Mouse (Mus musculus) urinary bladder, postnatal 14 days (tissue): Measurements from ENCODE around the gene Olfr285.
A peak's percentile ranks its signal among the peaks of the same experiment; 100 is the strongest.

Experiments used
- DNase-seq: peaks from one replicate; pipeline ENCODE4 v3.0.0; 2021; ENCODE audit warnings: low spot score

Olfr285 gene

DNA sequence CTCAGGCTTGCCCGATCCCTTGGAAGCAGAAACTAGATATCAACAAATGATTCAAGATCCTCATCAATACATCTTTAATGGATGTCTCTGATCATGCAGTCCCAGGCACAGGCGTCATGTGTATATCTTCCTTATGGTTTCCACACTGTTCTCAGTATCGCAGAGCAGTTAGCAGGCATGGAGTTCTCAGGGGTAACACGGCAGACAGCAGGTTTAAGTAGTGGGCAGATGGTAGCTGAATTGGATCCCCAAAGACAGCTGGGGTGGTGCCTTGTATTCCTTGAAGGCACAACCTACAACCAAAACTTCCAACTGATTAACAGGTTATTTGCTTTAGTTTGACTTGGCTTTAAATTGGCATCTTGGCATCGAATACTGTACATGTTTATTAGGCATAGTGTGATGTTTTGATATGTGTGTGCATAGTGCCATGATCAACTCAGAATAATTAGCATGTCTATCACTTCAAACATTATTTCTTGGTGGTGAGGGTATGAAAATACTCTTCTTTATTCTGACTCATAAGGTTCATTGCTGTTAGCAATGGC is at the start of gene Olfr285:
Gene Olfr285 (minus strand): TSS at position 177 of the 548 bp plus-strand sequence.
- DNase-seq, result no peak

DNA sequence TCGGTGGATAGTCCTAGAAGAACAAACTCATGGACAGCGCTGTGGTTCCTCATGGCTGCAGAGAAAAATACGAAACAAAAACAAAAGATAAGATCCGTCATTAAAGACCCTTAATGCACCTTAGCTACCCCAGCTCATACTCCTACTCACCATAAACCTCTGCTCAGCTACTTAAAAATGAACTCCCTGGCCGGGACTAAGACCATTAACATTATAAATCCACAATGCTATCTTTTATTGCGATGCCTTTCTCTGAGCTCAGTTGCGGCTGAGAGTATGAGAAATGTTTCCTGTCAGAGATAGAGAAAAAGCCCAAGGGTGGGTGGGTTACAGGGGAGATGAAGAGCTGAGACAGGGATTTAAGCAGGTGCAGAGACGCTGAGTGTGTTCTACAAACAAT is 23.7 kb upstream of the Olfr285 start, which contains the start of gene Olfr284:
Gene Olfr284 (minus strand): TSS at position 101 of the 400 bp plus-strand sequence.
- no peak for DNase-seq

DNA sequence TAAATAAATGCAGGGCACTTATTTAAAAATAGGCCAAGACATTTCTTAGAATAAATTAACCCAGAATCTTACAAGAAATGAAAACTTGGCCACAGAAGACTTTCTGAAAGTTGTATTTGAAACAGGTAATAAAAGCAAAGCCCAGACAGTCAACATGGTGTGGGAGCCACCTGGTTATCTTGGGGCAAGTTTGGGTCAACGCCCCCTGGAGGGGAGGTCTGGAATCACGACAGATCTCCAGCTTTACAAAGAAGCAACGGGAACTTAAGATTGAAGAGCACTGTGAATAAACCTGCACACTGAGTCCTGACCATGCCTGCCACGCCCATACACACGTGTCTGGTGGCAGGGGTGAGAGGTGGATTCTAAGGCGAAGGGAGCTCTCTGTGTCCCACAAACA is 1.4 kb downstream of the Olfr285 start:
- no peak for DNase-seq

DNA sequence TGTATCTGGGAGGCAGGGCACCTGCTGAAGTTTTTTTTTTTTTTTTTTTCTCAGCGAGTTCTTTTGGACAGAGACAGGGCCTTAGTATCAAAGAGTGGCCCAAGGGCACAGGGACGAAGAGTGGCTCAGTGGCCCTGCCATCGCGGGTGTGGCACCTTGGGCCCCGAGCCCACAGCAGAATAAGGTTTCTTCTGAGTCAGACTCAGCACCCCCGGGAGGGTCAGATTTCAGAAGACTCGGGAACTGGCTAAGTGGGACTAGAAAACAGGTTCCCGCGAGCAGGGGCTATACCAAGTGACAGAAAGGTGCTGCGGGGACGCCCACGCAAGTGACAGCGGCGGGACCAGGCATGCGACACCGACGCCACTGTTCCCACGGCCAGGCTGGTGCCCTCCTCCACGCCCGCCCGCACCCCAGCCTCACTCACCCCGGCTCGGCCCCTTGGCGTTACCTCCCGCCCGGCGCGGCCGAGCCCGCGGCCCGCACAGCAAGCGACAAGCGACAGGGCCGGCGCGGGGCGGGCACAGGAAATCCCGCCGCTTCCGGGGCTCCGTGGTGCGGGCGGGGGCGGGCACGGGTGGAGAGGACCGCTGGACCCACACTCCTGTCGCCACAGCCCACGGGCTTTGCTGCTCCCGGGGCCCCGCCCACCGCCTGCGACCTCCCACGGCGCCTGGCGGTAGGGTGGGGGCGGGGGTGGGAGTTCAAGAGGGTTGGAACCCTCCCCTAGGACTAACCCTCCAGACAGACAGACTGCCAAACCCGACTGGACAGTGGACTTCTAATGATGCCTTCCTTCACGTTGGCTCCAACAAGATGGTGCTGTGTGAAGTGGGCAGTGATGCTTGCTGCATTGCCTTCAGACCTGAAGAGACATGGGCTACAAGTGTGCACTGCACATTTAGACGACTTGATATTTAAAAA is 21.3 kb downstream of the Olfr285 start, which contains the start of gene Zfp641:
Gene Zfp641 (minus strand): TSS at position 534 of the 924 bp plus-strand sequence.
- peak; percentile 52 for DNase-seq

DNA sequence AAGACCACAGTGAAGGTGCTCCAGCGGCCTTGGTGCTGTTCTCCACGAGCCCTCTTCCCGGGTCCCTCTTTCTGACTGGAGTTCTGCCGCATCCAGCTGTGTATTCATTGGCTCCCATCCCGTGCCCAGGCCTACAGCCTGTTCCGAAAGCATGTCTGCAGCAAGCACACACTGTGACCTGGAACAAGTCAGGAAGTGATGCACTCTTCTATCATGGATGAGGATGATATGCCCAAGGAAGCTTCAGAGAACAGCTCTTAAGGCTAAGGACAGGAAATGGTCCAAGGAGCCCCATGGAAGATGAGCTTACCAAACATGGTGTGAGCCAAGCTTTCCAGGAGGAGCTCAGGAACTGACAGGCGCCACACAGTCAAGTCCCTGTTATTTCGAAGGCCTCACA is 23.5 kb downstream of the Olfr285 start:
- no peak for DNase-seq

DNA sequence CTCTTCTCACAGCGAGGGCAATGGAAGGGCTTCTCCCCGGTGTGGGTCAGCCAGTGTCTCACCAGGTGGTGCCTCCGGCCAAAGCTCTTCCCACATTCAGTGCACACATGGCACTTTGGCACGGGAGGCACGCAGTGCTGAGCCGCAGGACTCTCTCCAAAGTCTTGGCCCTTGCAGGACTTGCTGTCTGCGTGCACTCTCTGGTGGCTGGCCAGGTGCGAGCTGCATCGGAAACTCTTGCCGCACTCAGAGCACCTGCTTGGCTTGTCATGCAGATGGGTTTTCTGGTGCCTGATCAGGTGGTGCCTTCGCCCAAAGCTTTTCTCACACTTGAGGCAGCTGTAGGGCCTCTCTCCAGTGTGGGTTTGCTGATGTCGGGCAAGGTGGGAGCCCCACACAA is 28.6 kb downstream of the Olfr285 start:
- no peak for DNase-seq

DNA sequence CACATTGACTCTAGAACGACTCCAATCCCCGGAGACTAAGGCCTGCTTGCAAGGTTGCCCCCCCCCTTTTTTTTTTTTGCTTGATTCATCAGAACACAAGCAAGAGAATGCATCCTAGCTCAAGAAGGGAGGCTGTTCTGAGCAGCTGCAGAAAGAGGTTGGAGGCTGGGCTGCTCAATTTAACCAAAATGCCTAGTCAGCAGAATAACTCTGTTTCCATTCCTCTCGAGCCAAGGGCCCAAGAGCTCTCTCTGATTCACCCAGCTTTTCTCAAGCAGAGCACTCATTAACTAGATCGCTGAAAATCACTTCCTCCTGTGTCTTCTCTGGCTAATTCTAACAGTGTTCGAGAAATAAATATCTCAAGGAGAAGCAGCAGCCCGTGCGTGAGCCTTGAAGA is 30.7 kb downstream of the Olfr285 start:
- no peak for DNase-seq
